Mouse (Mus musculus) myocyte (in vitro differentiated cells): Measurements from ENCODE around the gene Cog5.

ENCODE experiments used
- CEBPB ChIP-seq: IDR thresholded peaks from 2 replicates; pipeline ENCODE4 v1.6.1; 2011; ENCODE audit warnings: mild to moderate bottlenecking, moderate library complexity; ENCODE audit not compliant: poor library complexity, insufficient read depth, severe bottlenecking
- E2F4 ChIP-seq: IDR thresholded peaks from one replicate; pipeline ENCODE4 v1.6.1; 2011; ENCODE audit warnings: mild to moderate bottlenecking, control low read depth, moderate library complexity; ENCODE audit not compliant: insufficient read depth
- MYOD1 ChIP-seq, 3 experiments: IDR thresholded peaks; one replicate each; pipeline ENCODE4 v1.6.1; 2011; ENCODE audit warnings: control low read depth in 2 of 3, low read depth in 2 of 3, mild to moderate bottlenecking in 2 of 3, moderate library complexity in 1 of 3; ENCODE audit not compliant: insufficient read length in 2 of 3, control insufficient read depth in 1 of 3
- MYOG ChIP-seq, 3 experiments: IDR thresholded peaks; one replicate each; pipeline ENCODE4 v1.6.1; 2011; ENCODE audit warnings: control low read depth in 2 of 3, low read depth in 2 of 3, mild to moderate bottlenecking in 2 of 3; ENCODE audit not compliant: insufficient read length in 2 of 3, control insufficient read depth in 1 of 3, insufficient read depth in 1 of 3
- POLR2AphosphoS2 ChIP-seq: IDR thresholded peaks from one replicate; pipeline ENCODE4 v1.6.1; 2011; ENCODE audit warnings: low read depth, control low read depth; ENCODE audit not compliant: insufficient read length
- REST ChIP-seq: IDR thresholded peaks from one replicate; pipeline ENCODE4 v1.6.1; 2011; ENCODE audit warnings: mild to moderate bottlenecking, control low read depth, moderate library complexity; ENCODE audit not compliant: insufficient read depth, insufficient read length

DNA sequence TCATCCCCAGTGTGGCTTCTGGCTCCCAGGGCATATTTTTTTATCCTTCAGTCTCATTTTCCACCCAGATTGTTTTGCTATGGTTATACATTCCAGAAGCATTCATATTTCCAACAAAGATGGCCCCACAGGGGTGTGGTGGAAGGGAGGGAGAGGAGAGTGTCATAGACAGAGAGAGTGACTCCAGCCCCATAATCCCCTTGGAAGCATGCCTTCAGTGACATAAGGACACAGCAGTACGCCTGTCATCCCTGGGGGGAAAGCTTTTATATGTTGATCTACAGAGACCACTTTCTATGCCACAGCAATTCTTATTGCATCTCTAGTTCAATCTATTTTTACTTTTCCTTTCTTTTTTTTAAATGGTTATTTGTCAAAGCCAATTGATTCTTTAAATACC is 129.6 kb downstream of the Cog5 start:
- TF ChIP-seq MYOG (IDR thresholded peaks at IDR 0.05; ENCODE audit: control insufficient read depth in 1 of 3, insufficient read depth in 1 of 3, insufficient read length in 2 of 3, low read depth in 2 of 3): no peak
- TF ChIP-seq CEBPB: no peak
- no peak for TF ChIP-seq POLR2AphosphoS2
- no peak for TF ChIP-seq MYOD1 (IDR thresholded peaks at IDR 0.05; ENCODE audit: control insufficient read depth in 1 of 3, insufficient read length in 2 of 3, low read depth in 2 of 3)
- no peak for TF ChIP-seq REST
- TF ChIP-seq E2F4: no peak
